Mouse (Mus musculus) adrenal gland, postnatal 4 days (tissue): ENCODE data around the gene Chaf1a. TPM values are rescaled to one million over a fixed set of nuclear protein-coding genes. Genes with fewer than 3 reads are reported as not detected.
"Not testable (repeated sequence)": the region's sequence is repeated elsewhere in the genome, so short reads cannot be mapped to it uniquely, and the experiment has no call there.

Experiments
- DNase-seq, 2 experiments: peaks; one replicate each; pipeline ENCODE4 v3.0.0; 2021 to 2022; ENCODE audit warnings: low spot score in 2 of 2, mixed read lengths in 2 of 2
- total RNA-seq, 2 experiments: library from RNA; stranded (reverse); gene quantifications; 2 replicates each; pipeline ENCODE4 v1.2.3; 2021

Chaf1a gene
- total RNA-seq, 2 experiments from 2014 or later: 15.6 to 16.2 TPM

GRCm38 (mm10) chr17:56079921-56080320 lies 39.7 kb downstream of the Chaf1a start:
- no peak for DNase-seq

- DNase-seq: no peak
Observed at GRCm38 (mm10) chr17:56080781-56081585, 40.7 kb downstream of the Chaf1a start.

- no peak for DNase-seq
Observed at GRCm38 (mm10) chr17:56092312-56092711, 52.1 kb downstream of the Chaf1a start.

GRCm38 (mm10) chr17:56092794-56093193 lies 52.6 kb downstream of the Chaf1a start:
- no peak for DNase-seq

GRCm38 (mm10) chr17:56096883-56097282 lies 56.6 kb downstream of the Chaf1a start:
- DNase-seq: no peak

- no peak for DNase-seq
Observed at GRCm38 (mm10) chr17:56098180-56098579, 57.9 kb downstream of the Chaf1a start.

- no peak for DNase-seq
Observed at GRCm38 (mm10) chr17:56098711-56099572, 58.7 kb downstream of the Chaf1a start.

GRCm38 (mm10) chr17:56100811-56101210 lies 60.6 kb downstream of the Chaf1a start:
- DNase-seq: no peak

- no peak for DNase-seq
Observed at GRCm38 (mm10) chr17:56102158-56102557, 61.9 kb downstream of the Chaf1a start.

- no peak for DNase-seq
Observed at GRCm38 (mm10) chr17:56102927-56103326, 62.7 kb downstream of the Chaf1a start.

GRCm38 (mm10) chr17:56103465-56104285 lies 63.4 kb downstream of the Chaf1a start:
- no peak for DNase-seq

GRCm38 (mm10) chr17:56104821-56105220 lies 64.6 kb downstream of the Chaf1a start:
- not testable (repeated sequence) for DNase-seq

- DNase-seq: not testable (repeated sequence)
Observed at GRCm38 (mm10) chr17:56106436-56106835, 66.2 kb downstream of the Chaf1a start.

GRCm38 (mm10) chr17:56106981-56107380 lies 66.7 kb downstream of the Chaf1a start:
- no peak for DNase-seq

GRCm38 (mm10) chr17:56107736-56108135 lies 67.5 kb downstream of the Chaf1a start:
- no peak for DNase-seq

GRCm38 (mm10) chr17:56108334-56109044 lies 68.2 kb downstream of the Chaf1a start:
- no peak for DNase-seq

- no peak for DNase-seq
Observed at GRCm38 (mm10) chr17:56109219-56110051, 69.2 kb downstream of the Chaf1a start, which contains the start of gene Plin4. Gene Plin4, minus strand, starts transcription at chr17:56109803.

GRCm38 (mm10) chr17:56110571-56110970 lies 70.3 kb downstream of the Chaf1a start:
- DNase-seq: no peak

GRCm38 (mm10) chr17:56111021-56111420 lies 70.8 kb downstream of the Chaf1a start:
- DNase-seq: no peak

GRCm38 (mm10) chr17:56111864-56112263 lies 71.6 kb downstream of the Chaf1a start:
- no peak for DNase-seq
